ENCODE assay signal across 29 mouse cellular contexts in genomic region chr13:112625566-112625965, GRCm38 (mm10). TPM values are rescaled to one million over a fixed set of nuclear protein-coding genes. Genes with fewer than 3 reads are reported as not detected.
A peak's percentile ranks its signal among the peaks of the same experiment; 100 is the strongest.
DNase-seq lines count a peak whose midpoint lies in the region; ATAC-seq and TF ChIP-seq lines count a peak whose summit lies in the region.
"Had no signal": no experiment of that assay in that cellular context is flagged by ENCODE, and none has a peak within 500 bp of the region (broad histone marks: within the 10 kb centered on the region; RNA-seq: fewer than 3 reads in every experiment).

No protein-coding gene starts in this region.

- no peak for DNase-seq in liver, embryonic 11.5 days (ENCODE audit: low spot score)
- no peak for DNase-seq in liver
- peak; percentile 27 for DNase-seq in MEL (ENCODE audit: low read depth, low spot score)
- DNase-seq in liver, embryonic 14.5 days (ENCODE audit: low read depth in 3 of 3, low spot score in 3 of 3), result no peak
- no peak for DNase-seq in ovary, adult 18-20 months (ENCODE audit: low spot score)
- no peak for DNase-seq in spleen, adult 18-20 months
- no peak for DNase-seq in hindbrain, embryonic 14.5 days (ENCODE audit: low spot score)
- DNase-seq: adrenal gland, adult 2 months; adrenal gland, postnatal 10 days; adrenal gland, postnatal 25 days; B cell, adult 2 months; cerebellum, adult 11 months; cerebellum, adult 18-20 months; cerebellum, adult 8-10 months; cerebellum, adult 9-11 months; cerebellum, postnatal 14 days; cerebellum, postnatal 36 days; embryo, embryonic 11 days had no signal

- H3K27ac ChIP-seq in liver, embryonic 11.5 days (ENCODE audit: low read depth, low read length), result no peak overlapping the region
- no peak overlapping the region for H3K27ac ChIP-seq in MEL (ENCODE audit: control insufficient read depth, low read depth, low read length)
- no peak overlapping the region for H3K27ac ChIP-seq in liver, embryonic 14.5 days
- H3K27ac ChIP-seq in hindbrain, embryonic 14.5 days, result no peak overlapping the region
- H3K27ac ChIP-seq: embryonic facial prominence, embryonic 13.5 days; embryonic facial prominence, embryonic 15.5 days; forebrain, embryonic 10.5 days; forebrain, embryonic 12.5 days had no signal

- H3K36me3 ChIP-seq in liver, embryonic 11.5 days (ENCODE audit: control insufficient read depth, insufficient read depth, low read length), result no peaks in the 10 kb centered on the region
- peaks cover 0 to 16% of the 10 kb centered on the region in 2 experiments; a peak in 2 of 4 replicates for H3K36me3 ChIP-seq in MEL (ENCODE audit: control insufficient read depth in 1 of 2, insufficient read depth in 2 of 2, low read length in 2 of 2)
- no peaks in the 10 kb centered on the region for H3K36me3 ChIP-seq in liver, embryonic 14.5 days (replicated peaks; ENCODE audit: control insufficient read depth, insufficient read depth, low read depth)
- no peaks in the 10 kb centered on the region for H3K36me3 ChIP-seq in hindbrain, embryonic 14.5 days (replicated peaks; ENCODE audit: control insufficient read depth, insufficient read depth)
- H3K36me3 ChIP-seq: embryonic facial prominence, embryonic 13.5 days; embryonic facial prominence, embryonic 15.5 days; forebrain, embryonic 10.5 days; forebrain, embryonic 12.5 days; G1E had no signal

- no peak for TF ChIP-seq RAD21 in MEL (IDR thresholded peaks at IDR 0.05; ENCODE audit: low read depth, low read length)

- no peak overlapping the region for H3K9ac ChIP-seq in liver, embryonic 11.5 days (ENCODE audit: low read depth, low read length)
- no peak overlapping the region for H3K9ac ChIP-seq in MEL (ENCODE audit: control insufficient read depth, low read depth, low read length, poor library complexity, severe bottlenecking)
- H3K9ac ChIP-seq in liver, embryonic 14.5 days (replicated peaks), result no peak overlapping the region
- H3K9ac ChIP-seq in hindbrain, embryonic 14.5 days, result no peak overlapping the region
- H3K9ac ChIP-seq: embryonic facial prominence, embryonic 13.5 days; embryonic facial prominence, embryonic 15.5 days; forebrain, embryonic 12.5 days had no signal

- H3K4me3 ChIP-seq in liver, embryonic 11.5 days (ENCODE audit: low read depth, low read length), result no peak overlapping the region
- H3K4me3 ChIP-seq in MEL (ENCODE audit: control insufficient read depth in 1 of 2, insufficient read depth in 1 of 2, low read depth in 2 of 2, low read length in 2 of 2), result no peak overlapping the region
- no peak overlapping the region for H3K4me3 ChIP-seq in liver, embryonic 14.5 days (ENCODE audit: insufficient read depth in 1 of 2, low read depth in 2 of 2, low read length in 2 of 2)
- H3K4me3 ChIP-seq in hindbrain, embryonic 14.5 days (replicated peaks; ENCODE audit: low read length), result no peak overlapping the region
- H3K4me3 ChIP-seq: embryonic facial prominence, embryonic 13.5 days; embryonic facial prominence, embryonic 15.5 days; erythroblast, embryonic 14.5 days; forebrain, embryonic 10.5 days; forebrain, embryonic 12.5 days had no signal

- H3K9me3 ChIP-seq in liver, embryonic 11.5 days (ENCODE audit: control insufficient read depth, low read length), result no peaks in the 10 kb centered on the region
- H3K9me3 ChIP-seq in MEL (replicated peaks; ENCODE audit: insufficient read depth, low read length), result no peaks in the 10 kb centered on the region
- H3K9me3 ChIP-seq in liver, embryonic 14.5 days (ENCODE audit: control insufficient read depth, low read length), result no peaks in the 10 kb centered on the region
- H3K9me3 ChIP-seq in hindbrain, embryonic 14.5 days (ENCODE audit: control insufficient read depth, low read length), result no peaks in the 10 kb centered on the region
- H3K9me3 ChIP-seq: embryonic facial prominence, embryonic 13.5 days; embryonic facial prominence, embryonic 15.5 days; forebrain, embryonic 10.5 days; forebrain, embryonic 12.5 days; G1E had no signal

- TF ChIP-seq EP300 in MEL (IDR thresholded peaks at IDR 0.05; ENCODE audit: low read depth in 1 of 2, low read length in 2 of 2), result no peak
- no peak for TF ChIP-seq EP300 in liver, embryonic 14.5 days (IDR thresholded peaks at IDR 0.05; ENCODE audit: low read depth)

- no peak for TF ChIP-seq CTCF in MEL (IDR thresholded peaks at IDR 0.05 in 2 of 3, conservative IDR thresholded peaks at IDR 0.05 in 1 of 3; ENCODE audit: control insufficient read depth in 1 of 3, insufficient read depth in 1 of 3, low read depth in 2 of 3, low read length in 3 of 3, poor library complexity in 1 of 3, severe bottlenecking in 1 of 3)
- no peak for TF ChIP-seq CTCF in liver, embryonic 14.5 days (IDR thresholded peaks at IDR 0.05; ENCODE audit: low read depth)

- no peak for TF ChIP-seq POLR2A in MEL (IDR thresholded peaks at IDR 0.05; ENCODE audit: control insufficient read depth in 1 of 2, insufficient read depth in 1 of 2, low read depth in 1 of 2, low read length in 2 of 2, poor library complexity in 1 of 2)

- H3K79me2 ChIP-seq in MEL (ENCODE audit: control insufficient read depth, insufficient read depth, low read length, poor library complexity), result no peaks in the 10 kb centered on the region

- no peak overlapping the region for H3K4me2 ChIP-seq in liver, embryonic 11.5 days
- no peak overlapping the region for H3K4me2 ChIP-seq in liver, embryonic 14.5 days (ENCODE audit: low read depth)
- no peak overlapping the region for H3K4me2 ChIP-seq in hindbrain, embryonic 14.5 days (replicated peaks)
- H3K4me2 ChIP-seq: embryonic facial prominence, embryonic 13.5 days; embryonic facial prominence, embryonic 15.5 days; forebrain, embryonic 12.5 days had no signal

- ATAC-seq in liver, embryonic 11.5 days (replicated peaks; ENCODE audit: low FRiP score), result 0 out of 2 replicates have a peak, but pooled peaks have one; percentile 54
- peak; percentile 50; the same call in 1 of the 2 replicates for ATAC-seq in liver, embryonic 14.5 days (ENCODE audit: insufficient read depth)
- peak; percentile 74 for ATAC-seq in megakaryocyte progenitor cell, adult 5-6 weeks (replicated peaks; ENCODE audit: poor library complexity)
- ATAC-seq in hindbrain, embryonic 14.5 days (ENCODE audit: low FRiP score), result no peak
- ATAC-seq: CD4-positive, CD25-positive, alpha-beta regulatory T cell, adult 4 months; forebrain, embryonic 14.5 days had no signal

- H3K27me3 ChIP-seq in liver, embryonic 11.5 days (replicated peaks; ENCODE audit: control insufficient read depth, insufficient read depth, low read length), result no peaks in the 10 kb centered on the region
- H3K27me3 ChIP-seq in MEL (ENCODE audit: control insufficient read depth in 1 of 2, insufficient read depth in 2 of 2, low read length in 2 of 2), result no peaks in the 10 kb centered on the region
- H3K27me3 ChIP-seq in liver, embryonic 14.5 days (ENCODE audit: control insufficient read depth, insufficient read depth, low read length), result no peaks in the 10 kb centered on the region
- H3K27me3 ChIP-seq in hindbrain, embryonic 14.5 days (ENCODE audit: control insufficient read depth, insufficient read depth, low read length), result no peaks in the 10 kb centered on the region
- H3K27me3 ChIP-seq: CH12.LX; embryonic facial prominence, embryonic 15.5 days; forebrain, embryonic 12.5 days had no signal

- no peaks in the 10 kb centered on the region for H3K4me1 ChIP-seq in liver, embryonic 11.5 days (replicated peaks; ENCODE audit: control insufficient read depth, insufficient read depth, low read length)
- H3K4me1 ChIP-seq in MEL (ENCODE audit: control insufficient read depth in 1 of 2, insufficient read depth in 2 of 2, low read length in 2 of 2), result peaks cover 2 to 16% of the 10 kb centered on the region in 2 experiments; a peak in 3 of 4 replicates
- no peaks in the 10 kb centered on the region for H3K4me1 ChIP-seq in liver, embryonic 14.5 days (replicated peaks; ENCODE audit: control insufficient read depth in 2 of 2, insufficient read depth in 2 of 2, low read length in 1 of 2)
- no peaks in the 10 kb centered on the region for H3K4me1 ChIP-seq in hindbrain, embryonic 14.5 days (replicated peaks; ENCODE audit: control insufficient read depth, insufficient read depth, low read length)
- H3K4me1 ChIP-seq: embryonic facial prominence, embryonic 13.5 days; embryonic facial prominence, embryonic 15.5 days; forebrain, embryonic 10.5 days; forebrain, embryonic 12.5 days had no signal

RNA-seq across cellular contexts. Expression of gene Ddx4, which starts 26.7 kb away (rescaled TPM):
- polyA plus RNA-seq in liver, embryonic 11.5 days (2014; fragmentation: Nextera tagmentation; extraction: Ambion mirVana), result 0.83 and 0.99 TPM in 2 replicates
- 0.95 and 1.3 TPM in 2 replicates for total RNA-seq in MEL (2012; rRNA removed)
- polyA plus RNA-seq in MEL (2012; ENCODE audit: insufficient read depth in 1 of 2, insufficient read length in 2 of 2, low read depth in 1 of 2, low replicate concordance in 2 of 2, missing spikeins in 1 of 2), result under 1 TPM in 1 of 2 experiments, not detected in 1; 0.31 TPM
- polyA plus RNA-seq in liver, embryonic 14.5 days (2012; rRNA removed), result 0.22 and 0.32 TPM in 2 replicates
- 0.09 and 0.21 TPM in 2 replicates for polyA plus RNA-seq in liver, embryonic 14.5 days (2014; fragmentation: Nextera tagmentation; extraction: Ambion mirVana)
- total RNA-seq in megakaryocyte progenitor cell, adult 5-6 weeks (2015), result 0.17 and 1.4 TPM in 2 replicates
- 0.54 and 1.1 TPM in 2 replicates for total RNA-seq in megakaryocyte progenitor cell, adult 5-6 weeks (2017)
- 1.8 and 2.0 TPM in 2 replicates for polyA plus RNA-seq in hindbrain, embryonic 14.5 days (2014; fragmentation: Nextera tagmentation; extraction: Ambion mirVana)
- polyA plus RNA-seq: CD4-positive, CD25-positive, alpha-beta regulatory T cell, adult 4 months; erythroblast, embryonic 14.5 days; G1E had no signal

RNA-seq across cellular contexts. Expression of gene Il31ra, which starts 31.4 kb away (rescaled TPM):
- 0.06 and 0.08 TPM in 2 replicates for polyA plus RNA-seq in liver, embryonic 11.5 days (2014; fragmentation: Nextera tagmentation; extraction: Ambion mirVana)
- total RNA-seq in MEL (2012; rRNA removed), result 2.1 and 2.2 TPM in 2 replicates
- 1 to 10 TPM in 1 of 2 experiments, not detected in 1; 2.1 TPM for polyA plus RNA-seq in MEL (2012; ENCODE audit: insufficient read depth in 1 of 2, insufficient read length in 2 of 2, low read depth in 1 of 2, low replicate concordance in 2 of 2, missing spikeins in 1 of 2)
- 0.01 and 0.04 TPM in 2 replicates for polyA plus RNA-seq in liver, embryonic 14.5 days (2012; rRNA removed)
- polyA plus RNA-seq in liver, embryonic 14.5 days (2014; fragmentation: Nextera tagmentation; extraction: Ambion mirVana), result 0.08 TPM in 1 of 2 replicates, not detected in the other
- total RNA-seq in megakaryocyte progenitor cell, adult 5-6 weeks (2015), result 5.4 and 6.2 TPM in 2 replicates
- 4.9 and 8.4 TPM in 2 replicates for total RNA-seq in megakaryocyte progenitor cell, adult 5-6 weeks (2017)
- polyA plus RNA-seq in hindbrain, embryonic 14.5 days (2014; fragmentation: Nextera tagmentation; extraction: Ambion mirVana), result 0.11 and 0.22 TPM in 2 replicates
- total RNA-seq: CH12.LX had no signal
- polyA plus RNA-seq: embryonic facial prominence, embryonic 11.5 days; erythroblast, embryonic 14.5 days; forebrain, embryonic 10.5 days; G1E had no signal

RNA-seq across cellular contexts. Expression of gene Slc38a9, which starts 35.0 kb away (rescaled TPM):
- 13.3 and 15.8 TPM in 2 replicates for polyA plus RNA-seq in liver, embryonic 11.5 days (2014; fragmentation: Nextera tagmentation; extraction: Ambion mirVana)
- 11.9 and 14.1 TPM in 2 replicates for total RNA-seq in MEL (2012; rRNA removed)
- polyA plus RNA-seq in MEL (2012; ENCODE audit: insufficient read depth in 1 of 2, insufficient read length in 2 of 2, low read depth in 1 of 2, low replicate concordance in 2 of 2, missing spikeins in 1 of 2), result 10 to 100 TPM in 1 of 2 experiments, not detected in 1; 10.8 TPM
- polyA plus RNA-seq in liver, embryonic 14.5 days (2012; rRNA removed), result 9.2 and 10.9 TPM in 2 replicates
- polyA plus RNA-seq in liver, embryonic 14.5 days (2014; fragmentation: Nextera tagmentation; extraction: Ambion mirVana), result 8.3 and 9.2 TPM in 2 replicates
- total RNA-seq in megakaryocyte progenitor cell, adult 5-6 weeks (2015), result 20.0 and 24.2 TPM in 2 replicates
- 11.1 and 17.8 TPM in 2 replicates for total RNA-seq in megakaryocyte progenitor cell, adult 5-6 weeks (2017)
- 18.5 and 21.0 TPM in 2 replicates for polyA plus RNA-seq in hindbrain, embryonic 14.5 days (2014; fragmentation: Nextera tagmentation; extraction: Ambion mirVana)
